Mouse (Mus musculus): ENCODE results near the gene Abcg8.

The Abcg8 gene

GRCm38 (mm10) chr17:84709403-84709851, 33.3 kb downstream of the Abcg8 start:
- no peak for DNase-seq (ENCODE audit: low read depth, low spot score)

DNA sequence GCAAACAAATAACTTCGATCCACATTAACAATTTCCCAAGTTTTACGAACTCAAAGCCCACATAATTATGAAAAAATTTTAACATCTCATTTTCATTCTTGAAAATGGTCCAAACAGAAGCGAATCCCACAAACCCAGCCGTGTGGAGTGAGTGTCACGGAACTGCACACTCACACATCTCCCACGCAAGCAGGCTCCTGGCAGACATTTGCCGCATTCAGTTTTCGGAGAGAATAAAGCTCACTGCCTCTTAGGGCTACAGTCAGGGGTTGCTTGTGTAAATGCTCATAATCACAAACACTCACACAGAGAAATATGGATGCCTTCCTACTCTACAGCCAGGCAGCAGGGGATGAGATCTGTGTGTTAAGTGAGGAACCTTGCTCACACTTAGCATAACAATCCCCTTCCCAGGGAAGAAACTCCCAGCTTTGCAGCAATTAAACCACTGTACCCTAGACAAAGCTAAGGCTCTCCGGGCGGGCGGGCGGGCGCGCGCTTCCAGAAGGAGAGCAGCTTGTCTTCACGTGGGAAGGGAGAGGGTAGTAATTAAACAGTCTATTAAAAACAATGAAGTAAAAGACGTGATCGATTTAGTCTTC, 37.6 kb downstream of the Abcg8 start:
- no peak for DNase-seq (ENCODE audit: low read depth, low spot score)

DNA sequence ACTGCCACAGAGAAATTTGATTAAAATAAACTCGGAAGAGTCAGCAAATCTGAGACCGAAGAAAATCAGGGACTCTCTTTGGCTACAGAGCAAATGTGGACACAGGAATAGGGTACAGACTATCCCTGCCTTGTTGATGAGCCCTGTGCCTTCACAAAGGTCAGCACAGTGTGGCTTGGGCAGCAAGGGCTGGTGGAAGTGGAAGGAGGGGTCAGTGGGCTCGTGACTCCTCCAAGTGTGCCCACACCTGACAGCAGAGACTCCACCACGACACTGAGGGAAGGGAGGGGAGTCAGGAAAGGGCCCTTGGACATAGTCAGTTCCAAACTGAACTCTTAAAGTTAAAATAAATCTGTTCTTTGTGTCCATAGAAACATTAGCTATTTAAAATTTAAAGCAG, 38.8 kb downstream of the Abcg8 start:
- DNase-seq (ENCODE audit: low read depth, low spot score), result no peak

DNA sequence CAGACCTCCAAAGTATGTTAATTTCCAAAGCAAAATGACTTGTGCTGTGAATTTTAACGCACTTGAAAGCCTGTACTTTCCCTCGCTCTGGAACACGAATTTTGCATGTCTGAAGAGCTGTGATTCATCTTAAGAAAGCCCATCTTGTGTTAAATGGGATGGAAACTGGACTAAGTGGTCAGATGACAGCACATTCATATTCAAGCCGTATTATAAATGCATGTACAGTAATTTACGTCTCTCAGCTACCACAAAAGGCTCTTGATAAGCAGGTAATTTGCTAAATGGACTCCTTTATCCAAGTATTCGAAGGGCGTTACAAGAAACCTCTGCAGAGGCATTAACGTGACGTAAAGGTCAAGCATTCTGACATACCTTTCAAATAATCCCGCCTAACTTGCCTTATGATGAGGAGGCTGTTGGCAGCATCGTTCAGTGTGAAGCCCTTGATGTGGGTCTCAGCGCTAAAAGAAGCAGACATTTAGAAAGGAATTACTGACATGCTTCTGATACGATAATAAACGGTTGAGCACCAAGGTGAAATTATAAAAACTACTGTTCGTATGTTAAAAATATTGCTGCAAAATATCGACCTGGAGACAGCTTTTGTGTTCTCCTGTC, 40.3 kb downstream of the Abcg8 start:
- DNase-seq (ENCODE audit: low read depth, low spot score), result no peak

GRCm38 (mm10) chr17:84717416-84717815, 41.3 kb downstream of the Abcg8 start:
- DNase-seq (ENCODE audit: low read depth, low spot score), result no peak

DNA sequence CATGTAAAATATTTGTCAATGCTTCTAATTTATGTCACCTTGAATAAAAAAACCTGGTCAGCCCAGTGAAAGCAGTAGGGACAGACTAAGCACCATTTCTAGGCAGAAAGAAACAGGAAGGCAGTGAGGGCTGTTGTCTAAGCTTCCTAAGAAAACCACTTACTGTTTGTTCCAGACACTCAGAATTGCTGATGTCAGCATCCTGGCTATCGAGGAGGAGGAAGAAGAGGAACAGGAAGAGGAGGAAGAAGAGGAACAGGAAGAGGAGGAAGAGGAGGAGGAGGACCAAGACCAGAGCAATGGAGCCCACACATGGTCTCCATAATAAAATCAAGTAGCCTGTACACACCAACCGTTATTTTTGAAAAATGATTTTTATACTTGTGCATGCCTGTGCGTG, 43.0 kb downstream of the Abcg8 start:
- no peak for DNase-seq (ENCODE audit: low read depth, low spot score)

GRCm38 (mm10) chr17:84724028-84724427, 47.9 kb downstream of the Abcg8 start:
- no peak for DNase-seq (ENCODE audit: low read depth, low spot score)

GRCm38 (mm10) chr17:84725163-84725562, 49.1 kb downstream of the Abcg8 start:
- DNase-seq (ENCODE audit: low read depth, low spot score), result no peak

DNA sequence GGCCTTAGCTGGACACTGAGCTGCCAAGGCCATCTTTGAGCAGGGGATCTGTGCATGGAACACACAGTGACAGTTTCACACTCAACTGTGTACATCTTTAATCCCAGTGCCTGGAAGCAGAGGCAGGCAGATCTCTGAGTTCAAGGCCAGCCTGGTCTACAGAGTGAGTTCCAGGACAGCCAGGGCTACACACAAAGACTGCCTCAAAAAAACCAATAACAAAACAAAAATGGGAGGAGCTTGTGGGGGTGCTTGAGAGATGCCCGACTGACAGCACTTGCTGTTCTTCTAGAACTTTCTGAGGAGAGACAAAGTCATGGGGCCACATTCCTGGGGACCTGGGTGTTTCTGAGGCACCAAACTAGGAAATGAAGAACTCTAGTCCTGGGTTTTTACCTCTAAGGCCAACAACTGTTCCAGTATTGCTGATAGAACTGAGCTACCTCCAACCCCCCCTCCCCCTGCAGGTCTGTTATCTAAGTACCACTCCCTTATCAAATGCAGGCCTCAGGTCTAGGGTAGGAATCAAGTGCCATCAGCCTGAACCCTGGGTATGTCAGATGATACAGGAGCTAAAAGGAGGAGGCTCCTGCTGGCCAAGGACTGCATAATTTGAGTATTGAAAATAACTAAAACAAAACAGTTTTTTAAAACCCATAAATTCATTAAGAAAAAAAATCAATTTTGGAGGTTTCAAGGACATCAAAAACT, 52.3 kb downstream of the Abcg8 start:
- no peak for DNase-seq (ENCODE audit: low read depth, low spot score)

- DNase-seq (ENCODE audit: low read depth, low spot score), result no peak
These were observed 53.0 kb downstream of the Abcg8 start for GRCm38 (mm10) chr17:84729140-84729539.

DNA sequence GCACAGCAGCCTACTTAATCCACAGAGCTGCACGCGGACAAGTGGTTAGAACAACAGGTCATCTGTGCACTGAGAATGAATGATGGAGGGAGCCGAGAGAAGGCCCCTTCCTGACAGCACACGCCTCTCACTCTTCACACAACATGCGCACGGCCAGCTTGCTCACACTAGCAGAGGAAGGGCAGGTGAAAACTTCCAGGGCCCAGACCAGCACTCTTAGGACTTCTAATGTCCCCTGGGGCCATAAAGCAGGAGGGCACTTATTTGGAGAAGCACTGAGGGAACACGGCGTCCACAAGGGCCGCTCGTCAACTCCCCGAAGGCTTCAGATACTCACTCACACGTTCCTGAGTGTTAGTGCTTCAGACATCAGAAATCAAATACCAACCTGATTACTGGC, 55.3 kb downstream of the Abcg8 start:
- no peak for DNase-seq (ENCODE audit: low read depth, low spot score)

DNA sequence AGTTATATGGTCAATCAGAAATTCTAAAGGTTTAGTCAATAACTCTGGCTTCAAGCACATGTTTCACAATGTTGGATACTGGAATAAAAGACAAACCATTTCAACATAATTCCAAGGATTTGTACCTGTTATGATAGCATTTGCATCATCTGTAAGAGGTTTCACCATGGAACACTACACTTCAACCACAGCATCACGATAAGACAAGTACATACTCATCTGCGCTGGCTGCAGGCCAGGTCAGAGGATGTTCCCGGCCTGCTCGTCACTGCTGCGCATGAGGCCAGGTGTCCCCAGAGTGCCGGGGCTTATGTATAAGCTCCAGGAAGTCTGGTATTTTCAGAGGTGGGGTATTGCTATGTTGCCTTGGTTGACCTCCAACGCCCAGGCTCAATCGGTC, 56.5 kb downstream of the Abcg8 start:
- DNase-seq (ENCODE audit: low read depth, low spot score), result no peak

DNA sequence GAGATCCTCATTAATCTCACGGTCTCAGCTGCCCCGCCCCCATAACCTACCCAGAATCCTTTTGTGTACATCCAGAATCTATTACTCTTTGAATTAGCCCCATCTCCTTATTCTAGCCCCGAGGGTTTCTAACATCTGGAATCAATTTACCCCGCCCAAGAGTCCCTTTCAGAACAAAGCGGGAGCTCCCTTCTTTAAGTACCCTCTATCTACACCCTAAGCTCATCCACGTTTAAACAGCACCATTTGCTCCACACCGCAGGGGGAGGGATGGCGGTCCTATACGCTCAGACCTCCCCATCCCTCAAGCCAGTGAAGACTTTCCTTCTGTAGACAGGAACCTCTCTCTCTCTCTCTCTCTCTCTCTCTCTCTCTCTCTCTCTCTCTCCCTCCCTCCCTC, 60.6 kb downstream of the Abcg8 start:
- DNase-seq (ENCODE audit: low read depth, low spot score), result no peak

DNA sequence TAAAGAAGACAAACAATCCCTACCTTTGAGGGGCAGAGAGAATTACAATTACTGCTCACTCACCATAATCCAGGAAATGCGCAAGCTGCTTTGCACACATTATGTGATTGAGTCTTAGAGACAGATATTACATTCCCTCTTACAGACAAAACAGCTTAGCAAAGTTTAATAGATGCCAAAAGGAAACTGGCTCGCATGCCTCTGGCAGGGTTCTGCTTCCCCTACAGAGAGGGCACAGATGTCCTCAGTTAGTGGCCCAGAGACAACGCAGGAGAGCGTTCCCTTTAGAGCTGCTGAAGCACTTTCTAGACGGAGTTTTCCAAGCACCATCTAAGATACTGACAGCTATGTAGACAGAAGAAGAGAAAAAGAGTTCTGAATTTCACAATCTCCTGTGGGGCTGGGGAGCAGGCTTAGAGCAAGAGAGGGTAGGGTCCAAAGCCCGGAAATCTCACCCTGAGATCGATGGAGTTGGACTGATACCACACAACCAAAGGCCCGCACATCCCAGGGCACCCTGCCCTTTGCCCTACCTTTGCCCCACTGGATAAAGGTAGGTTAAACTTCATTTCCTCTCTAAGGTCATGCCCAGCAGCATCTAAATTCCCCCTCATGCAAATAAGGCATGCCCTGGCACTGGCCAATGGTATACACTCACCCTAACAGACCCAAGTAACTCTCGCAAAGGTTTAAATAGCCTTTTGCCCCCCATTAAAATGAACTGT, 62.1 kb downstream of the Abcg8 start:
- no peak for DNase-seq (ENCODE audit: low read depth, low spot score)

DNA sequence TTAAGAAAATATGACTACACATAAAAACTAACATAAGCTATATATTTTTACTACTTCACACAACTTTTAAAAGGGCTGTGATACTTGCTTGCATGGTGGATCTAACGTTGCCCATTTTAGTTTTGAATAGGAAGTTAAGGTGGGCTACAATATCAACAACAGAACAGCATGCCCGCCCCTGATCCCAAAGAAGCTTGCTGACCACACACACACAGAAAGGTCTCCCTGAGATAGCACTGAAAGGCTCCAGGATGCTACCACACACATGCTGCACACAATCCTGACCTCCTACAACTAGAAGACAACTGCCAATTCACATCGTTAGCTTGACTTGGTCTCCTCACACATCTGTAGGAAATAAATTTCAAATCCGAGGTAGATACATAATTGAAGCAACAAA, 68.2 kb downstream of the Abcg8 start:
- no peak for DNase-seq (ENCODE audit: low read depth, low spot score)

- no peak for DNase-seq (ENCODE audit: low read depth, low spot score)
These were observed 68.9 kb downstream of the Abcg8 start for GRCm38 (mm10) chr17:84745001-84745400.

DNA sequence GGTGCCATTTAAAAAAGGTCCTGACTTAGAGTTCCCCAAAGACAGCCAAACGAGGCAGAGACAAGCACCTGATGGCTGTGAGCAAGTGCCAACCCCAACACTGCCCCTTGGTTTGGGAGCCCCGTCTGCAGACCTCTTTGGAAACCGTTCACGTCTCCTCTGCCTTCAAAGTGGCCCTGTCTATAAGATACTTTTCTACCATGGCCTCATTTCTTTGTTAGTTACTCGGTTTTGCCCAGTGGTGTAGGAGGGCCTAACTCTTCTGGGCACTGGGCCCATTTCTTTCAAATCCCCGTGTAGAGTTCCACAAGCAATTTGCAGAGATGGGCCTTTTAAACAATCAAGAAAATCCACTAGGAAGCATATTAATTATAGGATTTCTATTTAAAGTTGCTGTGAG, 71.1 kb downstream of the Abcg8 start:
- DNase-seq (ENCODE audit: low read depth, low spot score), result no peak

- DNase-seq (ENCODE audit: low read depth, low spot score), result no peak
These were observed 72.1 kb downstream of the Abcg8 start for GRCm38 (mm10) chr17:84748152-84748682.

GRCm38 (mm10) chr17:84749297-84749696, 73.2 kb downstream of the Abcg8 start:
- no peak for DNase-seq (ENCODE audit: low read depth, low spot score)

Data from CD4-positive, CD25-positive, alpha-beta regulatory T cell, adult 2 months (primary cell).